Mouse (Mus musculus): ENCODE results near the gene Cmss1. TPM values are rescaled to one million over a fixed set of nuclear protein-coding genes. Genes with fewer than 3 reads are reported as not detected.

Gene Cmss1
- polyA plus RNA-seq, 1 experiment from 2014 or later: 55.5 TPM

DNA sequence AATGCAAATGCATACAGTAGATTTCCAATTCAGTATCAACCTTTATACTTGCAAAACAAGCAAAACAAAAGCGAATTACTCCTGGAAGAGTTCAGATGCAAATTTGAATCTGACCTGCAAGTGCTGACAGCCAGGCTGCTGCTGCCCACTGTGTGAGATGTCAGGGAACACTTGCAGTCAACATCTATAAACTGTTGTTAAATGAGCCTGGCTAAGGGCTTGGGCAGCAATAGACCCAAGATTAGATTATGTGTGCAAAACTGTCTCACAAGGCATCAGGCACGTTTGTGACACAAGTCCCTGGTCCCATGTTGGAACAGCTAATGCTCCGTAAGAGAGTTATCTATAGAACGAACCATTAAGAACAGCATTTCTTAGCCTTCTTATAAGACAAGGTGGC is 314.4 kb downstream of the Cmss1 start:
- no peak for DNase-seq (ENCODE audit: low spot score)
- 67% methylated on average over 4 of the region's 4 CpGs for WGBS
- no peak overlapping the region for H3K27ac ChIP-seq
- H3K36me3 ChIP-seq: no peaks in the 10 kb centered on the region
- H3K9me3 ChIP-seq: no peaks in the 10 kb centered on the region
- no peak overlapping the region for H3K4me3 ChIP-seq
- H3K27me3 ChIP-seq (ENCODE audit: insufficient read depth, poor library complexity, severe bottlenecking): no peaks in the 10 kb centered on the region
- H3K4me1 ChIP-seq (replicated peaks): no peaks in the 10 kb centered on the region

DNA sequence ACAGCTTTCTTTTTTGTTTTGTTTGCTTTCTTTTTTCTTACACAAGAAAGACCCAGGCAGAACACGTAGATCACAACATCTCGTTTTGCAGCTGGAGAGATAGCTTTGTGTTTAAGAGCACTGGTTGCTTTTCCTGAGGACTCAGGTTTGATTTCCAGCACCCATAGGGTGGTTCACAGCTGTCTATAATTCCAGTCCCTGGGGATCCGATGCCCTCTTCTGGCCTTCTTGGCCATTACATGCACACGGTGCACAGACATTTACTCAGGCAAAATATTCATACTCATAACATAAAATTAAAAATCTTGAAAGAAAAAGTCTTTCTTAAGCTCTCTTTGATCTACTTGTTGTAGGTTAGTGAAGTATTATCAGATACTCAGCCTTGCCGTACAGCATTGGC is 315.0 kb downstream of the Cmss1 start:
- Histone ChIP-seq H3K4me3 (no peak overlapping the region), H3K9me3 (no peaks in the 10 kb centered on the region)
- 94% methylated on average over 5 of the region's 5 CpGs for WGBS

DNA sequence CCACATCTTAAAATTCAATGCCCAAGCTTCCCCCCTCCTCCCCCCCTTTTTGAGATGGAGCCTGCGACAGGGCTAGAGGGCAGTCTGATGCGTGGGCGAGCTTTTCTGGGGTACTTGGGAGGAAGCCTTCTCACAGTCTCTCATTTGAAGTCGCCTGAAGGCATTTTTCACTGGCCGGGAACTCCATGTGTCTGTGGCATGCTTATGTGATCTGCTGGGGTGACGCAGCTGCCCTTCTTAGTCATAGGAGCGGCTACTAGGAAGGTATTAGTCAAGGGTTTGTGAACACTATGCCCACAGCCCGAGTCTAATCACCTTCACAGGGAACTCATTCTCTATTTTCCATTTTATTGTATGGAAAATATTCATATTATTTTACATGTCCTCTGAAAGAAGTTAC is 325.2 kb downstream of the Cmss1 start:
- Histone ChIP-seq H3K4me1 (replicated peaks) (no peaks in the 10 kb centered on the region), H3K4me3 (no peak overlapping the region), H3K27me3 (ENCODE audit: insufficient read depth, poor library complexity, severe bottlenecking) (no peaks in the 10 kb centered on the region), H3K36me3 (no peaks in the 10 kb centered on the region), H3K27ac (no peak overlapping the region), H3K9me3 (0 out of 2 replicates have a peak, but pooled peaks cover 4% of the 10 kb centered on the region)
- no peak for DNase-seq (ENCODE audit: low spot score)
- 81% methylated on average over 8 of the region's 8 CpGs for WGBS

More for the DNA sequence above, 315.0 kb downstream of the Cmss1 start:
- Histone ChIP-seq H3K27me3 (ENCODE audit: insufficient read depth, poor library complexity, severe bottlenecking) (no peaks in the 10 kb centered on the region), H3K4me1 (replicated peaks) (no peaks in the 10 kb centered on the region), H3K27ac (no peak overlapping the region), H3K36me3 (no peaks in the 10 kb centered on the region)
- DNase-seq (ENCODE audit: low spot score): no peak

DNA sequence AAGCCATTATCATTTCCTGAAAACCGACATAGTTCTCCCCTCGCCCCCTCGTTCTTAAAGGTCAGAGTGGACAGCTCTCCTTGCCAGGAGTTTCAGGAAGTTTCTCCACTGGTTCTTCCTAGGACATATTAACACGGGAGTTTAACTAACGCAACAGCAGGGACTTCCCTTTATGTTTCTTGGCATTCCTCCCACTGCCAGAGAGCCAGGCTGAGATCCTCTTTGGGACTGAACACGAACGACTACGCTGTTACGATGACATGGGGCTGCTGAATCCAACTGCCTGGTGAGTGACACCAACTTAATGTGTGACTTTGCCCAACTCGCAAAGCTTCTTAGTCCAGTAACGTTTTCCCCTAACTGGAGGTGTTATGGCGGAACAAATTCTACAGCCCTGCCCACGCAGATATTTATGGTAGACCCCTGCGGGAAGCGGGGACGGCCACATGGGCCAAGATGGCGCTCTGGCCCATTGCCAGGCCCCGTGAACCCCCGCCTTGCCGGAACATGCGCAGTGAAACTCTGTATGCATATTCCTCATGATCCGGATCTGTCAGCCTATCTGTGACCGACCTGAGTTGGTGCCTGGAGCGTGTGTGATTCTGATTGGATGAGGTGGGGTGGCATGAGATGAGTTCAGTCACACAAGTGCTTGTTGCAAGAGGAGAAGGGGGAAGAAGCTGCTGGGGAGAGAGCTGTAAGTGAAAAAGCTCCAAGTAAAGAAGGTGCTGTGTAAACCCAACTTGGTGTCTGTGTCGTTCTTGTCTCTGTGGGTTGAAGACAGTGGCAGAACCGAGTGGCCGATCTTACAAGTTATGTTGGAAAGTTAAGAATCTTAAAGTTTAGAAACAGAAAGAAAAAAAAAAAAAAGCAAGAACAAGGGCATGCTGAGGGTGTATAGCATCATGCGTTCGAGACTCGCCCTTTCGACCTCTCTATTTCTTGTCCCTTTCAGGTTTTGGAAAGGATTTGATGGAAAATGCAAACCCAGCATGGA is 326.1 kb downstream of the Cmss1 start:
- Histone ChIP-seq H3K4me1 (replicated peaks) (no peaks in the 10 kb centered on the region), H3K27me3 (ENCODE audit: insufficient read depth, poor library complexity, severe bottlenecking) (no peaks in the 10 kb centered on the region), H3K27ac (no peak overlapping the region), H3K36me3 (no peaks in the 10 kb centered on the region), H3K4me3 (no peak overlapping the region), H3K9me3 (0 out of 2 replicates have a peak, but pooled peaks cover 4% of the 10 kb centered on the region)
- no peak for DNase-seq (ENCODE audit: low spot score)
- 92% methylated on average over 31 of the region's 31 CpGs for WGBS

DNA sequence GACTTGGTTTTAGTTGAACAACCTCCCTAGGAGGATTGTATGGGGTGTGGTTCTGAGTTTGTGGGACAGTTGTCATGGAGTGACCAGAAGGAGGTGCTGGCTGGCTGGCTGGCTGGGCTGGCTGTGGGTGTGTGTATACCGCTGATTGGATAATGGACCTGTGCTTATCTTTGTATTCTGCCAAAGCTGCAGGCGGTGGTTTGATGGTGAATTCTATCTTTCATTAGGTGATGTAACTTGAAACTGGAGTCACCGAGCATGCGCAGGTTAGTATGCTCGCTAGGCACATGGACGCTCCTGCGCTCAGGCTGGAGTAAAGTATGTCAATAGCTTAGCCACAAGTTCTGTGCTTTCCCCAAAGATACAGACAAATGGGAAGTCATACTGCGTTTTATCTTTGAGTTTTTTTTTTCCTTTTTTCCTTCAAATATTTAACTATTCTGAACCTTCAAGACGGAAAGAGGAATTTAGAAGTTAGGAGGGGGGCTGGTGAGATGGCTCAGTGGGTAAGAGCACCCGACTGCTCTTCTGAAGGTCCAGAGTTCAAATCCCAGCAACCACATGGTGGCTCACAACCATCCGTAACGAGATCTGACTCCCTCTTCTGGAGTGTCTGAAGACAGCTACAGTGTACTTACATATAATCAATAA is 327.6 kb downstream of the Cmss1 start:
- Histone ChIP-seq H3K4me3 (no peak overlapping the region), H3K4me1 (replicated peaks) (no peaks in the 10 kb centered on the region), H3K9me3 (0 out of 2 replicates have a peak, but pooled peaks cover 3% of the 10 kb centered on the region), H3K27ac (no peak overlapping the region), H3K36me3 (no peaks in the 10 kb centered on the region), H3K27me3 (ENCODE audit: insufficient read depth, poor library complexity, severe bottlenecking) (no peaks in the 10 kb centered on the region)
- DNase-seq (ENCODE audit: low spot score): no peak
- 90% methylated on average over 12 of the region's 12 CpGs for WGBS

DNA sequence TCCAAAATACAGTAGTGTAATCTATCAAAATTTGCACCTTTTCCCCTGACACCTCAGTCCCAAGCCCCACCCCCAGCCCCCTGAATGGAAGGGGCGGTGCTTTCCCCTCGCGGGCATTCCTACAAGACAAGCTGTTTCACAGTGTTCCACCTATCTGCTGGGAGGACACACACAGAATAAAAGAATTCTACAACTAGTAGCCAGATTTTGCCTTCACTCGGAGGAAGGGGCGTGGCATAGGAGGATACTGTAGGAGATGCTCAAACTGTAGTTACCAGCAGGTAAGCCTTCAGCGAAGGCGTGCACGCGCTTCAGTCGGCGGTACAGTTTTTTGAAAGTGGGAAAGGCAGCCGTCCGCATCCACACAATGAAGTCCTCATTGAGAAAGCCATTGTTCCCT is 336.9 kb downstream of the Cmss1 start:
- no peaks in the 10 kb centered on the region for H3K27me3 ChIP-seq (ENCODE audit: insufficient read depth, poor library complexity, severe bottlenecking)
- no peaks in the 10 kb centered on the region for H3K9me3 ChIP-seq
- 91% methylated on average over 13 of the region's 13 CpGs for WGBS
- DNase-seq (ENCODE audit: low spot score): no peak
- no peak overlapping the region for H3K4me3 ChIP-seq
- no peak overlapping the region for H3K27ac ChIP-seq
- H3K4me1 ChIP-seq (replicated peaks): no peaks in the 10 kb centered on the region
- H3K36me3 ChIP-seq: no peaks in the 10 kb centered on the region

DNA sequence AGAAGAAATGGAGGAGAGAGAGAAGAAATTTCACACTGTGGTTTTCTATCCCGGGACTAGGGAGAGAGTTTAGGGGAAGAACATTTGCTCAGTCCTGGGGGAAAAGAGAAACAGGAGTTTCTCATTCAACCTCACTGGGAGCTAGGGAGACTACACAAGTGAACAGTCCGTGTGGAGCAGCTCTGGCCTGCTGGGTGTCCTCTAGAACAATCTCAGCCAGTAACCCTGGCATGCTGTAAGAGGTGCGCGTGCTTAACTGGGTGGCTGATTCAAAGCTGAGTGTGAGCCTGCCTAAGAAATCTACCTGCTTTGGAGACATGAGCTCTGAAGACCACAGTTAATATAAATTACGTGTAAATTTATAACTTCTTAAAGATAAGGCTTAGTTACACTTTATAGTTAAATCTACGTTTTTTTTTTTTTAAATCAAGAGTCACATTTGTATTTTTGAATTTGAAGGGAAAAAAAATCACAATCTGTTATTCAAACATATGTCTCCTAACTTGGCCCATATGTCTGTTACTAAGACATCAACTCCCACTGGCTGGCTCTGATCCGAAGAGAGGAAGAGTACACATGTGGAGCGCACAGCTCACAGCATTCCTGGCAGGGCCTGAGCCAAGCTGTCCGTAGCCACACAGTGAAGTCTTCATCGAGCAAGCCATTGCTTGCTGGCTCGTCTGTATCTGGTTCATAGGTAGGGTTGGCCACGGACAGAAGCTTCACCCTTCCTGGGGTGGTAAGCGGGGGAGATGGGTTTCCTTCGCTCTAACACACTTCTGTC is 338.4 kb downstream of the Cmss1 start:
- H3K27ac ChIP-seq: no peak overlapping the region
- no peaks in the 10 kb centered on the region for H3K27me3 ChIP-seq (ENCODE audit: insufficient read depth, poor library complexity, severe bottlenecking)
- no peaks in the 10 kb centered on the region for H3K9me3 ChIP-seq
- no peaks in the 10 kb centered on the region for H3K4me1 ChIP-seq (replicated peaks)
- WGBS: 87% methylated on average over 14 of the region's 14 CpGs
- no peak for DNase-seq (ENCODE audit: low spot score)
- H3K36me3 ChIP-seq: no peaks in the 10 kb centered on the region
- H3K4me3 ChIP-seq: no peak overlapping the region

DNA sequence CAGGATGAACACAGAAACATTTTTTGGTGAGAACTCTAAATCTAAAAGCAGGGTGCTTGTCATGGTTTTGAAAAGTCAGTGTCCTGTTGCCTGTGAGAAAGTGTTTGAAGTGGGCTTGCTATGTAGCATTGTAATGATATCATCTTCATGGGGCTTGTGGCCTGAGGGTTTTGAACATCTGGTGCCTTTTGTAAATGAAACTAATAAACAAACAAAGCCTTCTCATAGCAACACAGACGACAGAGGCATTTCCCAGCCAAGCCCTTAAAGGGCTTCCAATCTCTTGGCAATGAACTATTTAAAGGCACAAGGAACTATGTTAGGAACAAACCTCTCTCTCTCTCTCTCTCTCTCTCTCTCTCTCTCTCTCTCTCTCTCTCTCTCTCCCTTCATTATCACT is 339.6 kb downstream of the Cmss1 start:
- Histone ChIP-seq H3K36me3 (no peaks in the 10 kb centered on the region), H3K27me3 (ENCODE audit: insufficient read depth, poor library complexity, severe bottlenecking) (no peaks in the 10 kb centered on the region), H3K27ac (no peak overlapping the region), H3K9me3 (no peaks in the 10 kb centered on the region), H3K4me3 (no peak overlapping the region), H3K4me1 (replicated peaks) (no peaks in the 10 kb centered on the region)
- DNase-seq (ENCODE audit: low spot score): no peak
- WGBS: 18% methylated on average over 1 of the region's 1 CpGs

DNA sequence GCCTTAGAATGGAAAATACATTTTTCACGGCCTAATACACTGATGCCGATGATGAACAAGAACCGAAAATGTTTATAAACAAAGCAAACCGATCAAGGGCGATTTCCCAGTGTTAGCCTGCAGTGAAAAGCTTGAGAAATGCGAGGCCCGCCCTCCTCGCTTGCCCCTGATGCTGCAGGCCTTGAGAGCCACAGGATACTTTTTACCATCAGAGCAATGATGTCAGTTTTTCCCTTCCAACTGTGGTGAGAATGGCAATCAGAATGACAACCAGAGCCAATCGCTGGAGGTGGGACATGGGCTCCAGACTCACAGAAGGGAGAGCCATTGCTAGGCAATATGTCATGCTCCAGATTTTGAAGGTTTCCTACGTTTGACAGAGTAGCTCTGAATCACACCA is 346.5 kb downstream of the Cmss1 start:
- Histone ChIP-seq H3K27me3 (ENCODE audit: insufficient read depth, poor library complexity, severe bottlenecking) (no peaks in the 10 kb centered on the region), H3K4me3 (no peak overlapping the region), H3K27ac (no peak overlapping the region), H3K4me1 (replicated peaks) (no peaks in the 10 kb centered on the region), H3K9me3 (0 out of 2 replicates have a peak, but pooled peaks cover 2% of the 10 kb centered on the region), H3K36me3 (no peaks in the 10 kb centered on the region)
- DNase-seq (ENCODE audit: low spot score): no peak
- 87% methylated on average over 10 of the region's 10 CpGs for WGBS

DNA sequence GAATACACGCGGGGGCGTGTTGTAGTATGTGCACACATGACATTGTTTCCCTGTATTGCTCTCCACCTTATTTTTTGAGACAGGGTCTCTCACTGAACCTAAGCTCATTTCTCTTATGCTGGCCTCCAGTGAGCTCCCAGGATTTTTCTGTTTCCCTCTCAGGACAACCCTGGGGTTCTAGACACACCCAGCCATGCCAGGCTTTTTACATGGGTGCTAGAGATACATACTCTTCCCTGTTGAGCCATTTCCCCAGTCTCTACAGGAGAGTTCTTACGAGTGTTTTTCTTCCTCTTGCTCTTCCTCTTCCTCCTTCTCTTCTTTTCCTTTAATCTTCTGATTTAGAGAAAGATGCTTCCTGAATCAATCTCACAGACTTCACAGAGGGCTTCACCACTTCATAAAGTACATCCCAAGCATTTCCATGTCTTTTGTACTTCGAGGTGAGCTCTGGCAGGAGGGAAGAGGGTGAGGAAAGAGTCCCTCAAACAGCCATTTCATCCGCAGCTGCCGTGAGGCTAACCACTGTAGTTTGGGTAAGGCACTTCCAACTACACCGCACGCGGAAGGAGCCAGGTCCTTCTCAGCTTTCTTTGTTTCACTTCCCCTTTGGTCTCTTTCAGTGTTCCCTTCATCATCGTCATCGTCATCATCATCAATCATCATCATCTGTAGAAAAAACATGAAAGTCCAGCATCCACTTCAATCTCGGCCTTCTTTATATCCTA is 347.1 kb downstream of the Cmss1 start:
- no peak overlapping the region for H3K4me3 ChIP-seq
- H3K36me3 ChIP-seq: no peaks in the 10 kb centered on the region
- H3K27me3 ChIP-seq (ENCODE audit: insufficient read depth, poor library complexity, severe bottlenecking): no peaks in the 10 kb centered on the region
- no peak for DNase-seq (ENCODE audit: low spot score)
- WGBS: 86% methylated on average over 13 of the region's 13 CpGs
- no peaks in the 10 kb centered on the region for H3K4me1 ChIP-seq (replicated peaks)
- H3K27ac ChIP-seq: no peak overlapping the region
- H3K9me3 ChIP-seq: 0 out of 2 replicates have a peak, but pooled peaks cover 2% of the 10 kb centered on the region

All from hindbrain, embryonic 10.5 days (tissue).